Mouse (Mus musculus) CD4-positive naive resting alpha-beta T cell, adult 76 days (primary cell): ENCODE data around the gene Gm17657. TPM values are rescaled to one million over a fixed set of nuclear protein-coding genes. Genes with fewer than 3 reads are reported as not detected.

Experiments used
- total RNA-seq: library from RNA; stranded (reverse); gene quantifications from one replicate; pipeline ENCODE4 v1.2.4, GENCODE M21; 2023

Gm17657 gene
- total RNA-seq: not detected

DNA sequence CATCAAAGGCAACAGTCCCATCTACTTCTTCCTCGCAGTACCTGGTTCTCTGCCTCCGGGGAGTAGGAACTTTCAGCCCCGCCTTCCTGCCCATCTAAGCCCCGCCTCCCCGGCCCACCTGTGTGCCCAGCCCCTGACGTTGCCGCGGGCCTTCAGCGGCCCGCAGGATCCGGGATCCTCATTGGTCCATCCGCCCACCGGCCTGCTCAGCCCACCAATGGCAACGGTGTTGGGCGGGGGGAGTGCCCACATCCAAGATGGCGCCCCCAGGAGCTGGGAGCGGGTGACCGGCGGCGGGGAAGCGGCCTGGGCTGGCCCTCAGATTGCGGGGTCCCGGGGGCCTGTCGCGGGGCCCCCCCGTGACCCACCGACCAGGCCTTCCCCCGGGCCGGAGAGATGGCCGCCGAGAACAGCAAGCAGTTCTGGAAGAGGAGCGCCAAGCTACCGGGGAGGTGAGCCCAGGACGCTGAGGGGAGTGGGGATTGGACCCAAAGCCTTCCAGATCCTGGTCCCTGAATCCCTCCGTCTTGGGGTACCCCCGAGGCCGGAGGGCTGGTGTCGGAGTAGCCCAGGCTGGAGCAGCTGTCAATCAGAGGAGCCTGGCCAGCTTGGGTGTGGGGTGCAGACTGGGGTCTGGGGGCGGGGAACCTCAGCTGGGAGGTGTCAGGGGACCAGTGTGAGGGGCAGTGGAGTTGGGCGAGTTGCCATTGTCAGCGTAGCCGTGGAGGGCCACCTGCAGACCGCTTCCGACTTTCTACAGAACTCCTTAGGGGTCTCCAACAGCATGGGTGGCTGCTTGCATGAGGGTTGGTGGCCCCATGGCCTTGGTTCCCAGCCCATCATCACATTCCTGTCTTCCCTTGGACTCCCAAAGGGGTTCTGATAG, at the start of gene Gm17657, which contains the start of gene Tbc1d22b:
Gene Gm17657 (minus strand): TSS at position 96 of the 886 bp plus-strand sequence.
Gene Tbc1d22b (plus strand): TSS at position 243 of the 886 bp plus-strand sequence.

DNA sequence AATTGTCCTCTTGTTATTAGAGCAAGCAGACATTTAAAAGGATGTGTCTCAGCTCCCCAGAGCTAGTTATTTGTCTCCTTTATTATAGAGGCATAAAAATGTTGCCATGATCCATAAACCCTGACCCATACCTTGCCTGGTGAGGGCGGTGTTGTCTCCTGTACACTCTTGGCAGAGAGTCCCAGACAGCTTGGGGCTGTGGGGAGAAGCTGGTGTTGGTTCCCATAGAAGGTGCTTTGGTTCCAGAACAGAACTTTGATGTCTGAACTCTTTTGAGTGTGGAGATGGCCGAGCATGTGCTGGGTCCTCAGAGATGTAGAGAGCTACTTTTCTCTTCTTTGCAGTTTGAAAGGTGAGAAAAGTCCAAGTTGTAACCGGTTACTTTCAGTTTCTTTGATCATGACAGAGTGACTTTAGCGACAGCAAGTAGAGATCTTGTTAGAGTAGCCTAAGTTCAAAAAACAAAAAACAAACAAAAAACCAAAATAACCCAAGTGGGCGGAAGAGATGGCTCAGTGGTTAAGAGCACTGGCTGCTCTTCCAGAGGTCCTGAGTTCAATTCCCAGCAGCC, 2.8 kb upstream of the Gm17657 start, which contains the start of gene Tmem217:
Gene Tmem217 (minus strand): TSS at position 224 of the 571 bp plus-strand sequence.

DNA sequence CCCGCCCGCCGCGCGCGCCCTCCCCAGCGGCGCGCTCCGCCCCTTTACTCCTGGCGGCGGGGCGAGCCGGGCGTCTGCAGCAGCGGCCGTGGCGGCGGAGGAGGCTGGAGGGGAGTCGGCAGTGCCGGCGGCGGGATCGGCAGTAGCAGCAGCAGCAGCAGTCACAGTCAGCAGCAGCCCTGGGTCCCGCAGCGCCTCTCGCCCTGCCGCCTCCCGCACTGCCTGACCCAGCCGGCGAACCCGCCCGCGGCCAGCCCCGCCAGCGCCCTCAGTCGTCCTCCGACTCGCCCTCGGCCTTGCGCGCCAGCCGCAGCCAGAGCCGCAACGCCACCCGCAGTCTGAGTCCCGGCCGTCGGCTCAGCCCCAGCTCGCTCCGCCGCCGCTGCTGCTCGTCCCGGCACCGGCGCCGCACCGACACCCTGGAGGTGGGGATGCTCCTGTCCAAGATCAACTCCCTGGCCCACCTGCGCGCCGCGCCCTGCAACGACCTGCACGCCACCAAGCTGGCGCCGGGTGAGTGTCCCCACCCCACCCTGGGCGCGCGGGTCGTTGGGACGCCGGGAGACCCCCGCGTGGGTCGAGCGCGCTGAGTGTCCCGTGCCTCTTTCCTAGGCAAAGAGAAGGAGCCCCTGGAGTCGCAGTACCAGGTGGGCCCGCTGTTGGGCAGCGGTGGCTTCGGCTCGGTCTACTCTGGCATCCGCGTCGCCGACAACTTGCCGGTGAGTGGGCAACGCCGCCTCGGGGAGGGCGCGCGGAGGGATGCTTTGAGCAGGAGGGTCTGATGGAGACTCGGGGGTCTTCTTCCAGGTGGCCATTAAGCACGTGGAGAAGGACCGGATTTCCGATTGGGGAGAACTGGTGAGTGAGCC, 58.5 kb downstream of the Gm17657 start, which contains the start of gene Pim1:
Gene Pim1 (plus strand): TSS at position 41 of the 869 bp plus-strand sequence.

Other genes with a start within 250 kb of the Gm17657 start
- gene Pi16, start 232.0 kb downstream of the Gm17657 start, total RNA-seq: 0.26 TPM
- gene Mtch1, start 201.7 kb downstream of the Gm17657 start, total RNA-seq: 45.0 TPM
- gene Fgd2, start 188.7 kb downstream of the Gm17657 start, total RNA-seq: 29.9 TPM
- 557 TPM for gene Pim1, start 58.9 kb downstream of the Gm17657 start, total RNA-seq
- gene Tbc1d22b, start 147 bp upstream of the Gm17657 start, total RNA-seq: 45.5 TPM
- gene Tmem217, start 2.7 kb upstream of the Gm17657 start, total RNA-seq: not detected
- gene Rnf8, start 65.2 kb upstream of the Gm17657 start, total RNA-seq: 60.5 TPM
- gene Gm28043, start 65.2 kb upstream of the Gm17657 start, total RNA-seq: 11.7 TPM
- 122 TPM for gene Cmtr1, start 111.0 kb upstream of the Gm17657 start, total RNA-seq
- 6.8 TPM for gene Ccdc167, start 167.4 kb upstream of the Gm17657 start, total RNA-seq